Mouse (Mus musculus): Measurements from ENCODE around the gene B3galnt1. TPM values are rescaled to one million over a fixed set of nuclear protein-coding genes. Genes with fewer than 3 reads are reported as not detected.
"Not testable (repeated sequence)": the region's sequence is repeated elsewhere in the genome, so short reads cannot be mapped to it uniquely, and the experiment has no call there.

The B3galnt1 gene
- polyA plus RNA-seq, 1 experiment from 2014 or later, result 27.3 TPM

DNA sequence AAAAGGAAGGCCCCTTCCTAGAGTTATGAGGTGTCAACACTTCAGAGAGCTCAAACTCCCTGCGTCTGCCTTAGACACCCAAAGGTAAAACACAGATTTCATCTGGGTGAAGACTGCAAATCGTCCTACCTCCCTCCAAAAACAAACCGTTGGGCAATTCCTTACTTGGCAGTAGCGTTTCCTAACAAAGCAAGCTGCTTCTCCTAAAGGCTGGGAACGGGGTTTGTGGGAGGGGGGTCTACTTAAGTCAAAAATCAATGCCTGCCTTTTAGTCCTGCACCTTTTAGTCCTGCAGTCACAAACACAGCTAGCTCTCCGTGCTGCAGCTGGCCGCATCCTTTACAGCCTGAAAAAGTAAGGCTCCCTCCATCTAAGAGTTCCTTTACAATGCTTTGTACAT, 944 bp downstream of the B3galnt1 start:
- ATAC-seq (ENCODE audit: insufficient number of reproducible peaks, low FRiP score), result no peak
- no peak overlapping the region for H3K27ac ChIP-seq (ENCODE audit: poor library complexity, severe bottlenecking)
- H3K4me2 ChIP-seq, result peak overlapping the region; percentile 75
- H3K9me3 ChIP-seq (replicated peaks), result no peaks in the 10 kb centered on the region
- peak overlapping the region; percentile 75 for H3K9ac ChIP-seq
- peaks cover 5% of the 10 kb centered on the region for H3K4me1 ChIP-seq (replicated peaks)
- H3K27me3 ChIP-seq (replicated peaks), result no peaks in the 10 kb centered on the region; the same call in 1 of the 2 replicates
- H3K36me3 ChIP-seq, result no peaks in the 10 kb centered on the region
- WGBS, result 18% methylated on average over 7 of the region's 7 CpGs
- peak overlapping the region; percentile 68 for H3K4me3 ChIP-seq

DNA sequence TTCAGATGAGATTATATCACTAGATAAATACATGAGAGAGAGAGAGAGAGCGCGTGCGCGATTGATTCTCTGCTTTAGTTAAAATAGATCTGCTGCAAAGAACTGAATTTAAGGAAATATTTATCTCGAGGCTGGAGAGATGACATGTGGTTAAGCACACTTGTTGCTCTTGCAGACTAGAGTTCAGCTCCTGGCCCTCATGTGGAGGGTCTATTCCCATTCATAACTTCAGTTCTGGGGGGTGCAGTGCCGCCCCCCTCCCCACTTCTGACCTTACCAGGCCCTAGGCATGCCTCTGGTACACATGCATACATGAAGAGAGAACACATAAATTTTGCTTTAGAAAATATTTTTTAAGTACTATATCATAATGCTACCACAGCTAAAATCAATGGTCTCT, 1.5 kb downstream of the B3galnt1 start:
- ATAC-seq (ENCODE audit: insufficient number of reproducible peaks, low FRiP score), result no peak
- no peaks in the 10 kb centered on the region for H3K9me3 ChIP-seq (replicated peaks)
- WGBS, result 90% methylated on average over 6 of the region's 6 CpGs
- H3K27ac ChIP-seq (ENCODE audit: poor library complexity, severe bottlenecking), result no peak overlapping the region
- H3K4me1 ChIP-seq (replicated peaks), result peaks cover 5% of the 10 kb centered on the region
- no peaks in the 10 kb centered on the region for H3K36me3 ChIP-seq
- H3K27me3 ChIP-seq (replicated peaks), result no peaks in the 10 kb centered on the region; the same call in 1 of the 2 replicates
- peak overlapping the region; percentile 75 for H3K4me2 ChIP-seq
- H3K9ac ChIP-seq, result 0 out of 2 replicates have a peak overlapping the region, but pooled peaks have one; percentile 75
- H3K4me3 ChIP-seq, result peak overlapping the region; percentile 68; the same call in 1 of the 2 replicates

DNA sequence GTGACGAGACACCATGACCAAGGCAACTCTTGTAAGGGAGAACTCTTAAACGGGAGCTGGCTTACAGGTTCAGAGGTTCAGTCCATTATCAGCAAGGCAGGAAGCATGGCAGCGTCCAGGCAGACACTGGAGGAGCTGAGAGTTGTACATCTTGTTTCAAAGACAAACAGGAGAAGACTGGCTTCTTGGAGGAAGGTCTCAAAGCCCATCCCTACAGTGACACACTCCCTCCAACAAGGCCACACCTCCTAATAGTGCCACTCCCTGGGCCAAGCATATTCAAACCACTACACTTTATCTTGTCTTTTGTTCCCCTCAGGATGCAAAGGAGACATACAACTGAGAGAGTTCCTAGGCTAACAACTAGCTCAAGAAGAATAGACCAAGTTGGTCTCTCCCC, 2.6 kb downstream of the B3galnt1 start:
- WGBS, result 65% methylated on average over 3 of the region's 3 CpGs
- no peaks in the 10 kb centered on the region for H3K36me3 ChIP-seq
- no peak overlapping the region for H3K9ac ChIP-seq
- peaks cover 5% of the 10 kb centered on the region for H3K4me1 ChIP-seq (replicated peaks)
- no peak overlapping the region for H3K4me2 ChIP-seq
- no peaks in the 10 kb centered on the region for H3K27me3 ChIP-seq (replicated peaks)
- no peaks in the 10 kb centered on the region for H3K9me3 ChIP-seq (replicated peaks)
- H3K4me3 ChIP-seq, result no peak overlapping the region
- no peak for ATAC-seq (ENCODE audit: insufficient number of reproducible peaks, low FRiP score)
- H3K27ac ChIP-seq (ENCODE audit: poor library complexity, severe bottlenecking), result no peak overlapping the region

DNA sequence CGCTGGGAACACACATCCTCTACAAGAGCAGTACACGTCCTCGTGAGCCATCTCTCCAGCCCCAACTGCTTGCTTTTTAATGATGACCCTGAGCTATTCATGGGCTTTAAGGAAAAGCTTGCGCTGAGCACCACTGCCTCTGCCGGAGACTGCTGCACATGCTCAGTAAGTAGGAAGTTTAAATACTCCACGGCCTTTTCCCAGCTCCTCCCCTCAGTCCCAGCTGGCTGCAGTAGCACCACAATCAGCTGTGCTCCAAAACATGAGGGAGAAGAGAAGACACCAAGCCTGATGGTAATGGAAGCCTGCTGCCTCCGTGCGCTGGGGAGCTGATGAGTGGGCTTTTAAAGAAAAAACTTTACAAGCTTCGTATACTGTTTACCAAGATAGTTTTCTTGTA, 4.7 kb downstream of the B3galnt1 start:
- Histone ChIP-seq H3K4me2 (no peak overlapping the region), H3K36me3 (0 out of 2 replicates have a peak, but pooled peaks cover 3% of the 10 kb centered on the region), H3K4me3 (no peak overlapping the region), H3K27me3 (replicated peaks) (no peaks in the 10 kb centered on the region), H3K9ac (no peak overlapping the region), H3K9me3 (replicated peaks) (no peaks in the 10 kb centered on the region), H3K4me1 (replicated peaks) (peaks cover 7% of the 10 kb centered on the region), H3K27ac (ENCODE audit: poor library complexity, severe bottlenecking) (no peak overlapping the region)
- ATAC-seq (ENCODE audit: insufficient number of reproducible peaks, low FRiP score), result no peak
- WGBS, result 67% methylated on average over 9 of the region's 9 CpGs

- WGBS, result 80% methylated on average over 8 of the region's 8 CpGs
- no peak for ATAC-seq (ENCODE audit: insufficient number of reproducible peaks, low FRiP score)
Observed at GRCm38 (mm10) chr3:69593426-69593825, 5.3 kb downstream of the B3galnt1 start.

GRCm38 (mm10) chr3:69588101-69588760, 10.5 kb downstream of the B3galnt1 start:
- no peaks in the 10 kb centered on the region for H3K9me3 ChIP-seq (replicated peaks)
- peak overlapping the region; percentile 62 for H3K27ac ChIP-seq (ENCODE audit: poor library complexity, severe bottlenecking)
- peaks cover 19% of the 10 kb centered on the region for H3K4me1 ChIP-seq (replicated peaks)
- H3K27me3 ChIP-seq (replicated peaks), result no peaks in the 10 kb centered on the region
- 5% methylated on average over 10 of the region's 10 CpGs for WGBS
- H3K4me2 ChIP-seq, result peak overlapping the region; percentile 63
- peak; percentile 77 for ATAC-seq (ENCODE audit: insufficient number of reproducible peaks, low FRiP score)
- no peak overlapping the region for H3K9ac ChIP-seq
- 0 out of 2 replicates have a peak, but pooled peaks cover 3% of the 10 kb centered on the region for H3K36me3 ChIP-seq
- peak overlapping the region; percentile 16; the same call in 1 of the 2 replicates for H3K4me3 ChIP-seq

More at GRCm38 (mm10) chr3:69593426-69593825, 5.3 kb downstream of the B3galnt1 start:
- Histone ChIP-seq H3K9me3 (replicated peaks) (no peaks in the 10 kb centered on the region), H3K4me2 (no peak overlapping the region), H3K4me1 (replicated peaks) (peaks cover 12% of the 10 kb centered on the region), H3K27me3 (replicated peaks) (no peaks in the 10 kb centered on the region), H3K36me3 (0 out of 2 replicates have a peak, but pooled peaks cover 3% of the 10 kb centered on the region), H3K27ac (ENCODE audit: poor library complexity, severe bottlenecking) (no peak overlapping the region), H3K4me3 (no peak overlapping the region), H3K9ac (no peak overlapping the region)

DNA sequence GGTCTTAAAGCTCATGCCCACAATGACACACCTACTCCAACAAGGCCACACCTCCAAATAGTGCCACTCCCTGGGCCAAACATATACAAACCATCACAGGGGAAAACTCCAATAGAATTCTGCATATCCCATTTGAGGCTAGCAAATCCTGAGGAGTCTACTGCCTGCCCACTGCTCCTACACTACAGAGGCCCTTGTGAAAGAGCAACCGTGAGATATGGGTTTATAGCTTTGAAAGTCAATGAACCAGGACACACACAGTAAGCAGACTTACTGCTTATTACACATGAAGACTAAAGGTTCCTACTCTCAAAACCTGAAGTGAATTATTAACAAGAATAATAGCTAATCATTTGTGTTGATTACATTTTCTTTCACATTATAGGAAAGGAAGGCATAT, 15.0 kb downstream of the B3galnt1 start:
- Histone ChIP-seq H3K9me3 (replicated peaks) (no peaks in the 10 kb centered on the region), H3K9ac (no peak overlapping the region), H3K4me2 (no peak overlapping the region), H3K36me3 (peaks cover 4% of the 10 kb centered on the region; the same call in 1 of the 2 replicates), H3K27me3 (replicated peaks) (no peaks in the 10 kb centered on the region), H3K4me3 (no peak overlapping the region), H3K4me1 (replicated peaks) (peaks cover 15% of the 10 kb centered on the region), H3K27ac (ENCODE audit: poor library complexity, severe bottlenecking) (no peak overlapping the region)
- ATAC-seq (ENCODE audit: insufficient number of reproducible peaks, low FRiP score), result no peak
- WGBS, result 78% methylated on average over 1 of the region's 1 CpGs

- Histone ChIP-seq H3K4me3 (no peak overlapping the region), H3K4me1 (replicated peaks) (no peaks in the 10 kb centered on the region), H3K27ac (ENCODE audit: poor library complexity, severe bottlenecking) (no peak overlapping the region), H3K9me3 (replicated peaks) (no peaks in the 10 kb centered on the region), H3K9ac (no peak overlapping the region), H3K36me3 (peaks cover 28% of the 10 kb centered on the region), H3K4me2 (no peak overlapping the region), H3K27me3 (replicated peaks) (no peaks in the 10 kb centered on the region)
- no peak for ATAC-seq (ENCODE audit: insufficient number of reproducible peaks, low FRiP score)
- 95% methylated on average over 1 of the region's 1 CpGs for WGBS
Observed at GRCm38 (mm10) chr3:69578791-69579190, 20.0 kb downstream of the B3galnt1 start.

- Histone ChIP-seq H3K4me2 (no peak overlapping the region), H3K4me1 (replicated peaks) (no peaks in the 10 kb centered on the region), H3K27ac (ENCODE audit: poor library complexity, severe bottlenecking) (no peak overlapping the region), H3K27me3 (replicated peaks) (no peaks in the 10 kb centered on the region), H3K4me3 (no peak overlapping the region), H3K9me3 (replicated peaks) (no peaks in the 10 kb centered on the region), H3K36me3 (peaks cover 36% of the 10 kb centered on the region), H3K9ac (no peak overlapping the region)
- WGBS, result 72% methylated on average over 3 of the region's 3 CpGs
- ATAC-seq (ENCODE audit: insufficient number of reproducible peaks, low FRiP score), result no peak
Observed at GRCm38 (mm10) chr3:69576715-69577114, 22.0 kb downstream of the B3galnt1 start.

DNA sequence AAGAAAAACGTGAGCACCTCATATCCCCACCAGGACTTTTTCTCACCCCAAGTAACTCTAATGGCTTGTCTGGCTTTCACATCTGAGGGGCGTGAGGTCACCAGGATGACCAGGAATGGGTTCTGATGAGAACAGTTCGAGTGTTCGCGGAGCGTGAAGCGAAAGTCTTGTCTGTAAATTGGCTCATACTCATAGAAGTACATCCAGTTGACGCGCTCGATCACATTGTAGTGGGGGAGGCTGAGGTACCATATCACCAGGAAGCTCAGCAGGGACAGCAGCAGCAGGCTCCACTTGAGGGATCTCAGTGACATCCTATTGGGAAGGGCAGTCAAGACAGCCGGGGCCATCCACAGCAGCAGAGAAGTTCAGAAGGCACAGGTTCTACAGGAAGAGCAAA, 23.2 kb downstream of the B3galnt1 start:
- WGBS, result 90% methylated on average over 11 of the region's 11 CpGs
- Histone ChIP-seq H3K4me2 (no peak overlapping the region), H3K9me3 (replicated peaks) (no peaks in the 10 kb centered on the region), H3K27ac (ENCODE audit: poor library complexity, severe bottlenecking) (no peak overlapping the region), H3K9ac (no peak overlapping the region), H3K27me3 (replicated peaks) (no peaks in the 10 kb centered on the region), H3K4me1 (replicated peaks) (no peaks in the 10 kb centered on the region), H3K36me3 (peaks cover 36% of the 10 kb centered on the region), H3K4me3 (no peak overlapping the region)
- no peak for ATAC-seq (ENCODE audit: insufficient number of reproducible peaks, low FRiP score)

DNA sequence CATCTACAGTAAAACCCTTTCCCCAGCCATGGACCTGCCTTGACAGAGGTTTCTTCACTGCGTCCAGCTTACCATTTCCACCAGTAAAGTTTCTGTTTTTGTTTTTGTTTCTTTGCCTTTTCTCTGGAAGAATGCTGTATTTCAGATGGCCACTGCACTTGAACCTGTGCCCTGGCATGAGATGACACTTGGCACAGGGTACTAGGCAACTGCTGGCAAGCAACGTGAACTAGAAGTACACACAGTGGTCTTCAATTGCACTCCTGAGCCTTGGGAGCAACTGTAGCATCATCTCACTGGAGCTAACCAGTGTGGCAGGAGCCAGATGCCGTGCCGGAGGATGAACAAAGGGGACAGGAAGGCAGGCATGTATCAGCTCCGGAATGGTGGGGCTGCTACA, 26.2 kb downstream of the B3galnt1 start:
- H3K27ac ChIP-seq (ENCODE audit: poor library complexity, severe bottlenecking), result no peak overlapping the region
- peaks cover 21% of the 10 kb centered on the region for H3K36me3 ChIP-seq
- H3K27me3 ChIP-seq (replicated peaks), result no peaks in the 10 kb centered on the region
- H3K4me3 ChIP-seq, result no peak overlapping the region
- ATAC-seq (ENCODE audit: insufficient number of reproducible peaks, low FRiP score), result no peak
- no peak overlapping the region for H3K4me2 ChIP-seq
- H3K9ac ChIP-seq, result no peak overlapping the region
- no peaks in the 10 kb centered on the region for H3K4me1 ChIP-seq (replicated peaks)
- WGBS, result 85% methylated on average over 5 of the region's 5 CpGs
- H3K9me3 ChIP-seq (replicated peaks), result no peaks in the 10 kb centered on the region

DNA sequence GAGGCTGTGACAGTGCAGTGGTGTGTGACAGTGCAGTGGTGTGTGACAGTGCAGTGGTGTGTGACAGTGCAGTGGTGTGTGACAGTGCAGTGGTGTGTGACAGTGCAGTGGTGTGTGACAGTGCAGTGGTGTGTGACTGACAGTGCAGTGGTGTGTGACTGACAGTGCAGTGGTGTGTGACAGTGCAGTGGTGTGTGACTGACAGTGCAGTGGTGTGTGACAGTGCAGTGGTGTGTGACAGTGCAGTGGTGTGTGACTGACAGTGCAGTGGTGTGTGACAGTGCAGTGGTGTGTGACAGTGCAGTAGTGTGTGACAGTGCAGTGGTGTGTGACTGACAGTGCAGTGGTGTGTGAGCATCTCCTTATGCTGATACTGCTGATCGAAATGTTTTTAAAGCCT, 33.2 kb downstream of the B3galnt1 start:
- not testable (repeated sequence) for H3K4me1 ChIP-seq (replicated peaks); H3K27ac ChIP-seq (ENCODE audit: poor library complexity, severe bottlenecking); ATAC-seq (ENCODE audit: insufficient number of reproducible peaks, low FRiP score); H3K36me3 ChIP-seq; H3K27me3 ChIP-seq (replicated peaks); H3K9me3 ChIP-seq (replicated peaks); H3K4me3 ChIP-seq; H3K4me2 ChIP-seq; H3K9ac ChIP-seq
- WGBS, result 89% methylated on average over 1 of the region's 1 CpGs
